Mouse (Mus musculus): ENCODE data around the gene P2ry13. TPM values are rescaled to one million over a fixed set of nuclear protein-coding genes. Genes with fewer than 3 reads are reported as not detected.

Gene P2ry13
- polyA plus RNA-seq, 1 experiment: not detected

GRCm38 (mm10) chr3:59208650-59209548, 1.8 kb downstream of the P2ry13 start:
- no peak for TF ChIP-seq GATA1 (IDR thresholded peaks at IDR 0.05; ENCODE audit: low read length)

- no peak for TF ChIP-seq GATA1 (IDR thresholded peaks at IDR 0.05; ENCODE audit: low read length)
Observed at GRCm38 (mm10) chr3:59205941-59206340, 4.7 kb downstream of the P2ry13 start.

GRCm38 (mm10) chr3:59204719-59205503, 5.8 kb downstream of the P2ry13 start:
- TF ChIP-seq GATA1 (IDR thresholded peaks at IDR 0.05; ENCODE audit: low read length): no peak

- no peak for TF ChIP-seq GATA1 (IDR thresholded peaks at IDR 0.05; ENCODE audit: low read length)
Observed at GRCm38 (mm10) chr3:59203802-59204520, 6.7 kb downstream of the P2ry13 start.

GRCm38 (mm10) chr3:59197329-59197948, 13.2 kb downstream of the P2ry13 start:
- TF ChIP-seq GATA1 (IDR thresholded peaks at IDR 0.05; ENCODE audit: low read length): no peak

GRCm38 (mm10) chr3:59194938-59195337, 15.7 kb downstream of the P2ry13 start, which contains the start of gene Gpr87:
Gene Gpr87 (minus strand): TSS chr3:59195104.
- no peak for TF ChIP-seq GATA1 (IDR thresholded peaks at IDR 0.05; ENCODE audit: low read length)

GRCm38 (mm10) chr3:59194099-59194498, 16.6 kb downstream of the P2ry13 start:
- TF ChIP-seq GATA1 (IDR thresholded peaks at IDR 0.05; ENCODE audit: low read length): no peak

- no peak for TF ChIP-seq GATA1 (IDR thresholded peaks at IDR 0.05; ENCODE audit: low read length)
Observed at GRCm38 (mm10) chr3:59191674-59192073, 19.0 kb downstream of the P2ry13 start.

- no peak for TF ChIP-seq GATA1 (IDR thresholded peaks at IDR 0.05; ENCODE audit: low read length)
Observed at GRCm38 (mm10) chr3:59187336-59187735, 23.3 kb downstream of the P2ry13 start.

- no peak for TF ChIP-seq GATA1 (IDR thresholded peaks at IDR 0.05; ENCODE audit: low read length)
Observed at GRCm38 (mm10) chr3:59185662-59186061, 25.0 kb downstream of the P2ry13 start.

GRCm38 (mm10) chr3:59182129-59182528, 28.6 kb downstream of the P2ry13 start:
- TF ChIP-seq GATA1 (IDR thresholded peaks at IDR 0.05; ENCODE audit: low read length): no peak

- no peak for TF ChIP-seq GATA1 (IDR thresholded peaks at IDR 0.05; ENCODE audit: low read length)
Observed at GRCm38 (mm10) chr3:59181134-59181533, 29.5 kb downstream of the P2ry13 start.

GRCm38 (mm10) chr3:59176871-59177270, 33.8 kb downstream of the P2ry13 start:
- TF ChIP-seq GATA1 (IDR thresholded peaks at IDR 0.05; ENCODE audit: low read length): no peak

- no peak for TF ChIP-seq GATA1 (IDR thresholded peaks at IDR 0.05; ENCODE audit: low read length)
Observed at GRCm38 (mm10) chr3:59175234-59175633, 35.4 kb downstream of the P2ry13 start.
